Mouse (Mus musculus) urinary bladder, postnatal 25 days (tissue): Measurements from ENCODE around the gene Chil4.

Source experiments
- DNase-seq: peaks from one replicate; pipeline ENCODE4 v3.0.0; 2022; ENCODE audit warnings: low spot score

Chil4 gene

DNA sequence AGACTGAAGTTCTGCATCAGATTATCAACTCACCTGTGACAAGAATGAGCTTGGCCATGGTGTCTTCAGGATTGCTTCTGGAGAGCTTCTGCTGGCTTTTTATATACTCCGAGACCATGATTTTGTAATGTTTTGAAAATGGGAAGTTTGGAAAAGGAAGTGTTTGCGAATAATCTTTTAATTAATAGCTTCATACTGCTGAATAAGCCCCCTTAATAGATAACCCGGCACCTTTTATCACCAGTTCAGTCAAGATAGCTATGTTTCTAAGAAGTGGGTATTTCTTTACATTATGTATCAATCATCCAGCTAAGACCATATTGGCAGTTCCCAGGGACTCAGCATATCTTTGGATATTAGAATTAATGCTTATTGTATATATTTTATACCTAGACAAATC, 51.8 kb downstream of the Chil4 start, which contains the start of gene Chil3:
Chil3 (minus strand) TSS at position 101 of the 400 bp plus-strand sequence.
- no peak for DNase-seq

DNA sequence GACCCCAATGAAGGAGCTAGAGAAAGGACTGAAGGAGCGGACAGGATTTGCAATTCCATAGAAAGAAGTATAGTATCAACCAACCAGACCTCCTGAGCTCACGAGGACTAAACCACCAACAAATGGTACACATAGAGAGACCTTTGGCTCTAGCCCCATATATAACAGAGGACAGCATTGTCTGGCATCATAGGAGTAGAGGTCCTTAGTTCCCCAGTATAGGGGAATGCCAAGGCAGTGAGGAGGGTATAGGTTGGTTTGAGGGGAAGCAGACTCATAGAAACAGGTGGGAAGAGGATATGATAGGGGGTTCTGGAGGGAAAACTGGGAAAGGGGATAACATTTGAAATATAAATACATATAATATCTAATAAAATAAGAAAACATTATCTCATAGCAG, 64.9 kb downstream of the Chil4 start:
- no peak for DNase-seq
